ENCODE assay signal across 8 mouse cellular contexts in genomic region chr3:37640162-37640721, GRCm38 (mm10). TPM values are rescaled to one million over a fixed set of nuclear protein-coding genes. Genes with fewer than 3 reads are reported as not detected.
DNase-seq lines count a peak whose midpoint lies in the region; ATAC-seq and TF ChIP-seq lines count a peak whose summit lies in the region.

No protein-coding gene starts in this region.

- ATAC-seq in hindbrain, embryonic 14.5 days (ENCODE audit: low FRiP score) = peak; percentile 80
- peak; percentile 53 for ATAC-seq in limb, embryonic 14.5 days (ENCODE audit: low FRiP score, low read depth)

- peaks cover 22% of the 10 kb centered on the region; the same call in 1 of the 2 replicates for H3K36me3 ChIP-seq in hindbrain, embryonic 14.5 days (replicated peaks; ENCODE audit: control insufficient read depth, insufficient read depth)
- H3K36me3 ChIP-seq in limb, embryonic 14.5 days (ENCODE audit: control insufficient read depth, insufficient read depth, low read length) = peaks cover 23% of the 10 kb centered on the region

- intact Hi-C loops in left cerebral cortex, postnatal 25 days (cut with DNase I) = loop anchor here (1.0 to 5.0 kb wide), 4 partner anchors 47 to 257 kb away; no protein-coding TSS in a partner anchor

- DNase-seq in left cerebral cortex, postnatal 25 days (ENCODE audit: low spot score in 2 of 2) = peak; percentile 50 to 64
- DNase-seq in left cerebral cortex, adult 11 months (ENCODE audit: low spot score) = no peak
- DNase-seq in frontal cortex, postnatal 25 days (ENCODE audit: low spot score in 2 of 2) = peak; percentile 42 to 49
- peak; percentile 63 for DNase-seq in hindbrain, embryonic 14.5 days (ENCODE audit: low spot score)
- peak; percentile 33 for DNase-seq in limb, embryonic 14.5 days (ENCODE audit: low spot score)
- DNase-seq in neural tube, embryonic 10.5 days (ENCODE audit: extremely low spot score, low spot score) = peak; percentile 77
- DNase-seq in thymus, postnatal 14 days = peak; percentile 56

- peak overlapping the region; percentile 79 for H3K4me3 ChIP-seq in bone marrow macrophage, adult 2 months (ENCODE audit: insufficient read depth, low read length)
- H3K4me3 ChIP-seq in hindbrain, embryonic 14.5 days (replicated peaks; ENCODE audit: low read length) = peak overlapping the region; percentile 92
- peak overlapping the region; percentile 86 for H3K4me3 ChIP-seq in limb, embryonic 14.5 days (replicated peaks; ENCODE audit: low read length)

- no peak overlapping the region for H3K27ac ChIP-seq in bone marrow macrophage, adult 2 months (ENCODE audit: insufficient read depth, low read depth, low read length)
- peak overlapping the region; percentile 88 for H3K27ac ChIP-seq in hindbrain, embryonic 14.5 days
- peak overlapping the region; percentile 92 for H3K27ac ChIP-seq in limb, embryonic 14.5 days (replicated peaks; ENCODE audit: low read depth, low read length)

- TF ChIP-seq POLR2A in bone marrow macrophage, adult 2 months (IDR thresholded peaks at IDR 0.05; ENCODE audit: borderline replicate concordance, low read depth, low read length) = no peak
- TF ChIP-seq POLR2A in limb, embryonic 14.5 days (IDR thresholded peaks at IDR 0.05; ENCODE audit: borderline replicate concordance, extremely low read depth, insufficient read depth, insufficient read length) = no peak

- H3K27me3 ChIP-seq in hindbrain, embryonic 14.5 days (ENCODE audit: control insufficient read depth, insufficient read depth, low read length) = peaks cover 14% of the 10 kb centered on the region; the same call in 1 of the 2 replicates
- H3K27me3 ChIP-seq in limb, embryonic 14.5 days (ENCODE audit: control insufficient read depth, insufficient read depth, low read length) = no peaks in the 10 kb centered on the region

- H3K9me3 ChIP-seq in hindbrain, embryonic 14.5 days (ENCODE audit: control insufficient read depth, low read length) = no peaks in the 10 kb centered on the region
- no peaks in the 10 kb centered on the region for H3K9me3 ChIP-seq in limb, embryonic 14.5 days (ENCODE audit: control insufficient read depth, low read length)

- WGBS in hindbrain, embryonic 14.5 days = under 1% methylated on average over 74 of the region's 86 CpGs
- under 1% methylated on average over 44 of the region's 86 CpGs for WGBS in limb, embryonic 14.5 days

- peak overlapping the region; percentile 70 for H3K4me2 ChIP-seq in hindbrain, embryonic 14.5 days (replicated peaks)
- H3K4me2 ChIP-seq in limb, embryonic 14.5 days (replicated peaks; ENCODE audit: low read depth, low read length, severe bottlenecking) = peak overlapping the region; percentile 63

- TF ChIP-seq CTCF in bone marrow macrophage, adult 2 months (IDR thresholded peaks at IDR 0.05; ENCODE audit: low read depth, low read length) = no peak

- peak overlapping the region; percentile 83 for H3K9ac ChIP-seq in hindbrain, embryonic 14.5 days
- H3K9ac ChIP-seq in limb, embryonic 14.5 days (ENCODE audit: low read depth, low read length, severe bottlenecking) = peak overlapping the region; percentile 89

- H3K4me1 ChIP-seq in bone marrow macrophage, adult 2 months (ENCODE audit: control insufficient read depth, insufficient read depth, low read length) = peaks cover 2% of the 10 kb centered on the region; the same call in 1 of the 2 replicates
- H3K4me1 ChIP-seq in hindbrain, embryonic 14.5 days (replicated peaks; ENCODE audit: control insufficient read depth, insufficient read depth, low read length) = peaks cover 12% of the 10 kb centered on the region
- H3K4me1 ChIP-seq in limb, embryonic 14.5 days (ENCODE audit: control insufficient read depth, insufficient read depth, low read length) = peaks cover 19% of the 10 kb centered on the region

RNA-seq across cellular contexts. Expression of gene Spry1, which starts 0.5 kb away (rescaled TPM):
- 10 to 100 TPM; 12.0 to 12.2 TPM for total RNA-seq in left cerebral cortex, postnatal 25 days (2021)
- polyA plus RNA-seq in bone marrow macrophage, adult 2 months (2012; ENCODE audit: insufficient read depth, insufficient read length, missing spikeins) = not detected in 2 replicates
- polyA plus RNA-seq in hindbrain, embryonic 14.5 days (2014; fragmentation: Nextera tagmentation; extraction: Ambion mirVana) = 5.8 and 6.7 TPM in 2 replicates
- 57.1 and 74.0 TPM in 2 replicates for polyA plus RNA-seq in limb, embryonic 14.5 days (2012; rRNA removed)
- polyA plus RNA-seq in limb, embryonic 14.5 days (2014; fragmentation: Nextera tagmentation; extraction: Ambion mirVana) = 23.6 and 23.8 TPM in 2 replicates
